Mouse (Mus musculus) forebrain, embryonic 13.5 days (tissue): ENCODE data around the gene Slc29a1. TPM values are rescaled to one million over a fixed set of nuclear protein-coding genes. Genes with fewer than 3 reads are reported as not detected.

Experiments
- ATAC-seq: fragments of 200-750 bp; cut with Nextera tagmentation; 2 replicates; pipeline ENCODE4 v1.8.0; 2017
- H3K27ac ChIP-seq: fragments of 300-500 bp; sonication (generic); 2 replicates; pipeline ENCODE4 v1.5.1; 2015; ENCODE audit warnings: inconsistent platforms, mild to moderate bottlenecking, moderate library complexity
- H3K27me3 ChIP-seq: fragments of 300-500 bp; sonication (generic); 2 replicates; pipeline ENCODE4 v1.6.1; 2015; ENCODE audit warnings: mild to moderate bottlenecking, inconsistent platforms
- H3K36me3 ChIP-seq: fragments of 300-500 bp; sonication (generic); 2 replicates; pipeline ENCODE4 v1.6.1; 2015; ENCODE audit warnings: mild to moderate bottlenecking, inconsistent platforms; ENCODE audit not compliant: poor library complexity, severe bottlenecking
- H3K4me1 ChIP-seq: fragments of 300-500 bp; sonication (generic); 2 replicates; pipeline ENCODE4 v1.6.1; 2015; ENCODE audit warnings: inconsistent platforms
- H3K4me2 ChIP-seq: fragments of 300-500 bp; sonication (generic); 2 replicates; pipeline ENCODE4 v1.6.1; 2015; ENCODE audit warnings: inconsistent platforms, mild to moderate bottlenecking, moderate library complexity
- H3K4me3 ChIP-seq: fragments of 300-500 bp; sonication (generic); 2 replicates; pipeline ENCODE4 v1.5.1; 2015; ENCODE audit warnings: mild to moderate bottlenecking, inconsistent platforms
- H3K9ac ChIP-seq: fragments of 300-500 bp; sonication (generic); 2 replicates; pipeline ENCODE4 v1.6.1; 2015; ENCODE audit warnings: mild to moderate bottlenecking, inconsistent platforms
- H3K9me3 ChIP-seq: fragments of 300-500 bp; sonication (generic); replicated peaks from 2 replicates; pipeline ENCODE4 v1.6.1; 2016; ENCODE audit warnings: inconsistent platforms
- WGBS: fragments of 180-500 bp; shearing (Covaris S2); methylation state at CpG from one replicate; pipeline ENCODE4 v1.1.7; 2015; 5-methylcytosine and 5-hydroxymethylcytosine counted together
- polyA plus RNA-seq: library from polyadenylated mRNA; unstranded; fragments of >200 nt; fragmentation: Nextera tagmentation; extraction: Ambion mirVana; gene quantifications from 2 replicates; pipeline ENCODE4 v1.2.1, GENCODE M21; 2015

Gene Slc29a1
- polyA plus RNA-seq, 1 experiment from 2014 or later = 47.2 TPM

GRCm38 (mm10) chr17:45606992-45607879, 7.8 kb upstream of the Slc29a1 start:
- Histone ChIP-seq H3K9ac (no peak overlapping the region), H3K9me3 (no peaks in the 10 kb centered on the region; the same call in 1 of the 2 replicates), H3K4me2 (no peak overlapping the region), H3K4me3 (no peak overlapping the region), H3K4me1 (no peaks in the 10 kb centered on the region), H3K36me3 (no peaks in the 10 kb centered on the region), H3K27me3 (peaks cover 2% of the 10 kb centered on the region; the same call in 1 of the 2 replicates), H3K27ac (no peak overlapping the region)
- ATAC-seq = no peak
- WGBS = 79% methylated on average over 15 of the region's 15 CpGs

- Histone ChIP-seq H3K4me1 (peaks cover 18% of the 10 kb centered on the region), H3K27ac (no peak overlapping the region), H3K4me3 (no peak overlapping the region), H3K9ac (no peak overlapping the region), H3K27me3 (peaks cover 32% of the 10 kb centered on the region), H3K9me3 (no peaks in the 10 kb centered on the region; the same call in 1 of the 2 replicates), H3K4me2 (no peak overlapping the region), H3K36me3 (no peaks in the 10 kb centered on the region)
- 71% methylated on average over 3 of the region's 3 CpGs for WGBS
- no peak for ATAC-seq
These were observed 3.6 kb upstream of the Slc29a1 start for GRCm38 (mm10) chr17:45602984-45603383.

GRCm38 (mm10) chr17:45601877-45602304, 2.5 kb upstream of the Slc29a1 start, which contains the start of gene Mymx:
Gene Mymx, minus strand, starts transcription at chr17:45602102.
- 38% methylated on average over 6 of the region's 6 CpGs for WGBS
- Histone ChIP-seq H3K4me3 (no peak within 1 kb of the TSS), H3K27ac (no peak within 1 kb of the TSS), H3K27me3 (peaks cover 36% of the 10 kb centered on the region), H3K4me2 (no peak within 1 kb of the TSS), H3K9me3 (no peaks in the 10 kb centered on the region), H3K4me1 (peaks cover 22% of the 10 kb centered on the region), H3K36me3 (no peaks in the 10 kb centered on the region), H3K9ac (no peak within 1 kb of the TSS)
- no peak for ATAC-seq

GRCm38 (mm10) chr17:45601325-45601724, 1.9 kb upstream of the Slc29a1 start:
- Histone ChIP-seq H3K36me3 (no peaks in the 10 kb centered on the region), H3K27me3 (peaks cover 38% of the 10 kb centered on the region), H3K4me3 (no peak overlapping the region), H3K9me3 (no peaks in the 10 kb centered on the region), H3K9ac (no peak overlapping the region), H3K4me1 (peaks cover 27% of the 10 kb centered on the region), H3K27ac (no peak overlapping the region), H3K4me2 (no peak overlapping the region)
- no peak for ATAC-seq
- 12% methylated on average over 22 of the region's 22 CpGs for WGBS

- peaks cover 38% of the 10 kb centered on the region for H3K4me1 ChIP-seq
- no peak for ATAC-seq
- H3K27ac ChIP-seq = no peak overlapping the region
- no peaks in the 10 kb centered on the region for H3K36me3 ChIP-seq
- H3K9me3 ChIP-seq = no peaks in the 10 kb centered on the region
- no peak overlapping the region; the same call in 1 of the 2 replicates for H3K9ac ChIP-seq
- WGBS = 60% methylated on average over 8 of the region's 8 CpGs
- H3K4me2 ChIP-seq = no peak overlapping the region
- H3K27me3 ChIP-seq = peaks cover 38% of the 10 kb centered on the region
- no peak overlapping the region for H3K4me3 ChIP-seq
These were observed 861 bp upstream of the Slc29a1 start for GRCm38 (mm10) chr17:45600267-45600666.

- Histone ChIP-seq H3K9ac (peak overlapping the region; percentile 55; the same call in 1 of the 2 replicates), H3K27me3 (peaks cover 42% of the 10 kb centered on the region), H3K9me3 (no peaks in the 10 kb centered on the region), H3K4me3 (0 out of 2 replicates have a peak overlapping the region, but pooled peaks have one; percentile 32), H3K4me1 (peaks cover 52% of the 10 kb centered on the region), H3K36me3 (no peaks in the 10 kb centered on the region), H3K27ac (no peak overlapping the region), H3K4me2 (peak overlapping the region; percentile 62)
- 36% methylated on average over 3 of the region's 3 CpGs for WGBS
- ATAC-seq = no peak
These were observed 515 bp downstream of the Slc29a1 start for GRCm38 (mm10) chr17:45598891-45599290.

GRCm38 (mm10) chr17:45598376-45598775, 1.0 kb downstream of the Slc29a1 start:
- ATAC-seq = no peak
- peaks cover 57% of the 10 kb centered on the region for H3K4me1 ChIP-seq
- H3K4me3 ChIP-seq = no peak overlapping the region
- H3K27me3 ChIP-seq = peaks cover 43% of the 10 kb centered on the region
- 95% methylated on average over 2 of the region's 2 CpGs for WGBS
- H3K27ac ChIP-seq = no peak overlapping the region
- H3K36me3 ChIP-seq = no peaks in the 10 kb centered on the region
- H3K9me3 ChIP-seq = no peaks in the 10 kb centered on the region
- H3K9ac ChIP-seq = no peak overlapping the region
- H3K4me2 ChIP-seq = no peak overlapping the region

- no peak overlapping the region for H3K9ac ChIP-seq
- WGBS = 43% methylated on average over 3 of the region's 3 CpGs
- H3K36me3 ChIP-seq = no peaks in the 10 kb centered on the region
- H3K27ac ChIP-seq = no peak overlapping the region
- no peak overlapping the region for H3K4me2 ChIP-seq
- H3K4me1 ChIP-seq = peaks cover 63% of the 10 kb centered on the region
- ATAC-seq = 0 out of 2 replicates have a peak, but pooled peaks have one; percentile 26
- no peak overlapping the region for H3K4me3 ChIP-seq
- no peaks in the 10 kb centered on the region for H3K9me3 ChIP-seq
- peaks cover 43% of the 10 kb centered on the region for H3K27me3 ChIP-seq
These were observed 1.6 kb downstream of the Slc29a1 start for GRCm38 (mm10) chr17:45597787-45598186.

- Histone ChIP-seq H3K4me2 (no peak overlapping the region; the same call in 1 of the 2 replicates), H3K36me3 (no peaks in the 10 kb centered on the region), H3K27me3 (peaks cover 36% of the 10 kb centered on the region), H3K9ac (no peak overlapping the region), H3K4me1 (peaks cover 71% of the 10 kb centered on the region), H3K4me3 (no peak overlapping the region), H3K27ac (peak overlapping the region; percentile 78), H3K9me3 (no peaks in the 10 kb centered on the region)
- ATAC-seq = peak; percentile 67
- WGBS = 29% methylated on average over 11 of the region's 11 CpGs
These were observed 2.6 kb downstream of the Slc29a1 start for GRCm38 (mm10) chr17:45596631-45597396.

GRCm38 (mm10) chr17:45595736-45596390, 3.5 kb downstream of the Slc29a1 start:
- no peaks in the 10 kb centered on the region for H3K9me3 ChIP-seq
- 3% methylated on average over 23 of the region's 23 CpGs for WGBS
- peak overlapping the region; percentile 55 for H3K4me3 ChIP-seq
- H3K27me3 ChIP-seq = peaks cover 27% of the 10 kb centered on the region
- H3K4me2 ChIP-seq = peak overlapping the region; percentile 91
- peaks cover 64% of the 10 kb centered on the region for H3K4me1 ChIP-seq
- no peaks in the 10 kb centered on the region for H3K36me3 ChIP-seq
- H3K9ac ChIP-seq = peak overlapping the region; percentile 78
- peak; percentile 25 for ATAC-seq
- H3K27ac ChIP-seq = peak overlapping the region; percentile 35; the same call in 1 of the 2 replicates

- WGBS = 1% methylated on average over 56 of the region's 58 CpGs
- peaks cover 64% of the 10 kb centered on the region for H3K4me1 ChIP-seq
- ATAC-seq = peak; percentile 82
- H3K36me3 ChIP-seq = peaks cover under 1% of the 10 kb centered on the region; the same call in 1 of the 2 replicates
- H3K27ac ChIP-seq = no peak overlapping the region
- peak overlapping the region; percentile 91 for H3K4me2 ChIP-seq
- peak overlapping the region; percentile 55 for H3K4me3 ChIP-seq
- H3K9ac ChIP-seq = peak overlapping the region; percentile 78
- H3K27me3 ChIP-seq = peaks cover 19% of the 10 kb centered on the region
- no peaks in the 10 kb centered on the region for H3K9me3 ChIP-seq
These were observed 4.3 kb downstream of the Slc29a1 start for GRCm38 (mm10) chr17:45594881-45595735.
